Mouse (Mus musculus) mouse trophoblast stem cell (cell line): ENCODE results near the gene Atp13a4.

Experiments
- in situ Hi-C, 2 experiments: fragments of 300-500 bp; cut with MseI, MboI; formaldehyde crosslinking; loops; 2 replicates in 1 of 2; 3 replicates in 1 of 2; pipeline ENCODE4 v1.15.1; 2025

Atp13a4 gene

GRCm38 (mm10) chr16:29480396-29480795, 64.3 kb downstream of the Atp13a4 start:
- in situ Hi-C loops, result no loop called here

- in situ Hi-C loops, result no loop called here
Observed at GRCm38 (mm10) chr16:29463798-29464197, 80.9 kb downstream of the Atp13a4 start.

- in situ Hi-C loops, result loop anchor here (5.0 to 10.0 kb wide), 3 partner anchors 103 to 625 kb away; no protein-coding TSS in a partner anchor
Observed at GRCm38 (mm10) chr16:29459331-29459730, 85.3 kb downstream of the Atp13a4 start.

- in situ Hi-C loops, result loop anchor here (5.0 to 10.0 kb wide), 3 partner anchors 105 to 622 kb away; no protein-coding TSS in a partner anchor
Observed at GRCm38 (mm10) chr16:29456851-29457250, 87.8 kb downstream of the Atp13a4 start.

GRCm38 (mm10) chr16:29453282-29453681, 91.4 kb downstream of the Atp13a4 start:
- in situ Hi-C loops, result loop anchor here (10.0 kb wide), 2 partner anchors 112 to 618 kb away; no protein-coding TSS in a partner anchor

- in situ Hi-C loops, result loop anchor here (10.0 kb wide), 2 partner anchors 113 to 617 kb away; no protein-coding TSS in a partner anchor
Observed at GRCm38 (mm10) chr16:29451706-29452105, 93.0 kb downstream of the Atp13a4 start.

GRCm38 (mm10) chr16:29442126-29442525, 102.5 kb downstream of the Atp13a4 start:
- in situ Hi-C loops, result no loop called here

GRCm38 (mm10) chr16:29441405-29441985, 103.2 kb downstream of the Atp13a4 start:
- in situ Hi-C loops, result no loop called here

GRCm38 (mm10) chr16:29438045-29438444, 106.6 kb downstream of the Atp13a4 start:
- in situ Hi-C loops, result no loop called here

- in situ Hi-C loops, result no loop called here
Observed at GRCm38 (mm10) chr16:29435746-29436145, 108.9 kb downstream of the Atp13a4 start.

- in situ Hi-C loops, result no loop called here
Observed at GRCm38 (mm10) chr16:29434712-29435111, 110.0 kb downstream of the Atp13a4 start.

- in situ Hi-C loops, result no loop called here
Observed at GRCm38 (mm10) chr16:29414822-29415221, 129.8 kb downstream of the Atp13a4 start.

- in situ Hi-C loops, result no loop called here
Observed at GRCm38 (mm10) chr16:29407319-29407718, 137.3 kb downstream of the Atp13a4 start.

- in situ Hi-C loops, result no loop called here
Observed at GRCm38 (mm10) chr16:29399079-29399478, 145.6 kb downstream of the Atp13a4 start.

- in situ Hi-C loops, result no loop called here
Observed at GRCm38 (mm10) chr16:29384781-29385180, 159.9 kb downstream of the Atp13a4 start.

GRCm38 (mm10) chr16:29378458-29378857, 166.2 kb downstream of the Atp13a4 start, which contains the start of gene Atp13a5:
Atp13a5 (minus strand) TSS chr16:29378732.
- in situ Hi-C loops, result no loop called here

GRCm38 (mm10) chr16:29374636-29375035, 170.0 kb downstream of the Atp13a4 start:
- in situ Hi-C loops, result no loop called here
